Mouse (Mus musculus): Measurements from ENCODE around the gene Nog.
A peak's percentile ranks its signal among the peaks of the same experiment; 100 is the strongest.

Gene Nog

GRCm38 (mm10) chr11:89302056-89302815 is at the start of gene Nog:
TSS of gene Nog (minus strand) at chr11:89302332.
- peak; percentile 40 for DNase-seq (ENCODE audit: low read depth, low spot score)

DNA sequence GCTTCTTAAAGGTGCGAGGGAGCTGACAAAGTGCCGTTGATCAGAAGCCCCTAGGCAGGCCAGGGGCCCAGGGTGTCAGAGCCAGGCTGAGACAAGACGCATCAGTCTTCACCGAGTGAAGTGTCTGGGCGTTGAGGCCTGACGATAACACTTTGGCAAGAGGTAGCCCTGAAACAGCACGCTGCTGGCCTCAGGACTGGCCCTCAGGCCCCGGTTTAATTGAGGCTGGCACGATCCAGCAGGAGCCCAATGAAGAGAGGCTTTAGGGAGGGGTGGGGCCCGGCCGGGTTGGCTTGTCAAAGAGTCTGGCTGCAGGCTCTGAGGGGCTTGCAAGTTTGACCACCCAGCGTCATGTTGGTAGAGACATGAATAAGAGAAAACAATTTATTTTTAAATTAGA is 38.1 kb upstream of the Nog start:
- DNase-seq (ENCODE audit: low read depth, low spot score) = no peak

DNA sequence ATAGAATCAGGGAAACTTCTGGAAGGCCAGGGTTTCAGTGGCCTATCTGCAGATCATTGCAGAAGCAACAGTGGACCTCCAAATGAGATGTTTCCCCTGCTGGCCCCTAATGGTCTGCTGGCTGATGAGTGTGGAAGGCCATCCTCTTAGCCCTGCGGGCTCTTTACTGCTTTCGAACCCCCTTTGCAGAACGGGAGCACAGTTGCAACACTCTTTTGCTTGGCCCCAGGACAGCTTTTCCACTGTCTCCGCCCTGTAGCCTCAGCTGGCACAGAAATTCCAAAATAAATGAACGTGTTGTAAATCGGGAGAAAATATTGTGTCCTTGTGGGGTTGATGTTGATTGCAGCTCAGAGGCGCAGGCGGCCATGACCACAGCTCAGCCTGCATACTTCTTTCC is 37.7 kb upstream of the Nog start:
- DNase-seq (ENCODE audit: low read depth, low spot score) = no peak

DNA sequence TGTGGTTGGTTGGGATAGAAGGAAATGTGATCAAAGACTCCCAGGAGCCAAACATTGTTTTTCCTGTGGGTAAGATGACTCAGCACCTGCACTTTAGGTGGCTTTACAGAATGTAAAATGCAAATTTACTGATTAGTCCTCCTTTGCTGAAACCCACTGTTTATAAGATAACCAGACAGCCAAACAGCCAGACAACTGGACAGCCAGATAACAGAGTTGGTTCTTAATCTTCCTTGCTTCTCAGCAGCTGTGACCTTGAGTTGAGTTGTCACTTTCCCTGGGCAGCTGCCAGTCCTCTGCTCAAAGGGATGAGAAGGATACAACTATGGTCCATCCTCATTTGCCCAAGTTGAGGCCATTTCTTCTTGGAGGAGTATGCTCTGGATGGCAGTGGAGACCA is 35.8 kb upstream of the Nog start:
- no peak for DNase-seq (ENCODE audit: low read depth, low spot score)

DNA sequence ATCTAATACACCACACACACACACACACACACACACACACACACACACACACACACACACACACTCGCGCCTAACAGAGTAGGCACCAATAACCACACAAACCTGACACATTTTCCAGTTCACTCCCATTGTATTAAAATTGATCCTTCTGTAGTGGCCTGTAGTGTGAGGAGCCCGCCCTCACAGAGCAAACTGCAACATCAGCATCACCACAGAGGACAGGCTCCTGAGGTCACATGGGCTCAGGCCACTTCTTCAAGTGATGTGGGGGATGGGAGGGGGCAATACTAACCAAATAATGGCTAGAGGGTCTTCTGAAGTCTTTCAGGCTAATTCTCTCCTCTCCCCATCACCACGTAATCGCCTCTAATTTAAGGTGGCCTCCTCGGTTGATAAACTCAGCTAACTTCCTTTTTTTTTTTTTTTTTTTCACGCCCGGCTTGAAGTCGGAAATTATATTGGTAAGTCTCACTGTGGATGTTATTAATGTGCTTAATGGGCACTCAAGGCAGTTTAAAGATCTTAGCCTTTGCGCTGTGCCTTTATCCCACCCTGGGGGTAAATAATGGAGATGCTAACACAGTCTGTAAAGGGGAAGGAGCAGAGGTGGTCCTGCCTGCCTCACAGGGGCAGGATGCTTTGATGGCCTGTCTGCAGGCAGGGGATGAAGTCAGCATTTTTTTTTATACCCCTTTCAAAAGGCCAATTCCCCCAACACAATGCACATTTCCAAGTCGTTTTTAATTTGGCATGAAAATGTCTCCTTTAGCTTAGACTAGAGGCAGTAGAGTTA is 25.2 kb upstream of the Nog start:
- no peak for DNase-seq (ENCODE audit: low read depth, low spot score)

DNA sequence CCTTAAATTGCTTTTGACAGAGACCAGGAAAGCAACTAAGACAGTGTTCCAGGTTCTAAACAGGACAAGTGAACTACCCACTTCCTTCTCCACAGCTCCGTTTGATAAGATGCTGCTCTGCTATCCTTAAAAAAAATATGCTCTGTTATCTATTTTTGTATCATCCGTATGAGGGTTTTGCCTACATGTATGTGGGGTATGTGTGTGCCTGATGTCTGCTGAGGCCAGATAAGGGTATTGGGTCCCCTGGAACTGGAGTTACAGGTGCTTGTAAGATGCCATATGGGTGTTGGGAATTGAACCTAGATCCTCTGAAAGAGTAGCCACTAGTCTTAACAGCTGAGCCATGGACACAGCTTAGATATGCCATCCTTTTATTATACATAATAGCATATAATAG is 19.6 kb upstream of the Nog start:
- no peak for DNase-seq (ENCODE audit: low read depth, low spot score)

- DNase-seq (ENCODE audit: low read depth, low spot score) = no peak
Observed at GRCm38 (mm10) chr11:89319675-89320074, 17.5 kb upstream of the Nog start.

GRCm38 (mm10) chr11:89318324-89318723 is 16.2 kb upstream of the Nog start:
- no peak for DNase-seq (ENCODE audit: low read depth, low spot score)

GRCm38 (mm10) chr11:89317757-89318156 is 15.6 kb upstream of the Nog start:
- no peak for DNase-seq (ENCODE audit: low read depth, low spot score)

DNA sequence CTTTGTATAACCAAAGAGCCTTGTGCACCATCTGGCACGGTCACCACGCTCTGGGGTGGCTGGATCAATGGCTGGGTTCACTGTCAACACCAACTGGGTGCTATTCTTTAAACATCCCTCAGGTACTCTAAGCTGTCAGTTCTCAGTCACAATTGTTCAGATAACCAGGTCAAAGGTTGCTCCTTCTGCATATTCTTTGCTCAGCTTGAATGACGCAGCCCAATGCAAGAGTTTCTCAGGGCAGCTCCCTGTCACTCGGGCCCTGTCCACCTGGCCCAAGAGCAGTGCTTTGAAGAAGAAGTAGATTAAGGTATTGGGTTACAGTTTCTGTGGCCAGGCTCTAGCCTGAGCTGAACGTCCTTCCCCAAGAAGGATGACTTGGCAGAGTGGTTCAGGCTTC is 12.2 kb upstream of the Nog start:
- DNase-seq (ENCODE audit: low read depth, low spot score) = no peak

GRCm38 (mm10) chr11:89312378-89312777 is 10.2 kb upstream of the Nog start:
- no peak for DNase-seq (ENCODE audit: low read depth, low spot score)

GRCm38 (mm10) chr11:89310217-89310616 is 8.1 kb upstream of the Nog start:
- no peak for DNase-seq (ENCODE audit: low read depth, low spot score)

- peak; percentile 84 for DNase-seq (ENCODE audit: low read depth, low spot score)
Observed at GRCm38 (mm10) chr11:89303421-89303820, 1.3 kb upstream of the Nog start.

GRCm38 (mm10) chr11:89302816-89303180 is 666 bp upstream of the Nog start:
- DNase-seq (ENCODE audit: low read depth, low spot score) = peak; percentile 31

GRCm38 (mm10) chr11:89301331-89302055 is 639 bp downstream of the Nog start:
- no peak for DNase-seq (ENCODE audit: low read depth, low spot score)

DNA sequence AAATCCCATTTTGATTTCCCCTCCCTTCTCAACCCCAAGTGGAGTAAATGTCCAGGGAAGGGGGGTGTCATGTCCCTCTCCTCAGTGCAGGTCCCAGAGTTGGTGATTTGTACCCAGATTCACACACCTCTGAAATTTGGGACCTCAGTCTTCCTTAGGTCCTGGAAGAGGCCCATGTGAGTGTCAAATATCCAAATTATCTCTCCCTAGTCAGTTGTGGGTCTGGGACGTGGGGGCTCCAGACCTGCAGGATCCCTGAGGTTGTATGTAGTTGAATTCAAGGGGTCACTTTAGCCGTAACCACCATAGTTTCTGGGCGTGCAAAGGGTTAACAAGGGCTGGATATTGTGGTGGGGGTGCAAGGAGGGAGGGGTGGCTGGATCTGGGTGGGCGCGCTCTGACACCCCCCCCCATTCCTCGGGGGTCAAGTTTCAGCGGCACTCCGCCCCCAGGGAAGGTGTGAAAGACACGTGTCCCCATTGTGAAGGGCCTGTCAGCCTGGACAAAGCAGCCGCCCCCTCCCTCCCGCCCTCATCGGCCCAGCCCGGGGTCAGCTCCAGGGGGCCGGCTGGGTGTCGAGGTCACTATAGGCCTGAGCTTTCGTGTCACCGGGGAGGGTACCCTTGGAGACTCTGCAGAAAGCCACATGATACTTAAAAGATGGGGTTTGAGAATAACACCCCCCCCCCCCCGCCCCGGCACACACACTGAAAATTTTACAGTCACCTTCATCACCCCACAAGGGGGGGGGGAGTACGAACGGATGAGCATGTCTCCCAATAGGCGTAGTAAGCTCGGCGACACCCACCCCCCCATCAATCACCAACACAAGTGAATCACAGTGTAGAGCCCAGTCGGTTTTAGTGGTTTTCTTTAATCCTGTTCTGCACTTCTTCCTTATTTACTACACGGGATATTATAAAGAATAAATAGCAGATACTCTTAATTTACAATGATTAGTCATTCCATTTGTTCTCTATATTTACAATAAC is 2.1 kb downstream of the Nog start:
- DNase-seq (ENCODE audit: low read depth, low spot score) = no peak

DNA sequence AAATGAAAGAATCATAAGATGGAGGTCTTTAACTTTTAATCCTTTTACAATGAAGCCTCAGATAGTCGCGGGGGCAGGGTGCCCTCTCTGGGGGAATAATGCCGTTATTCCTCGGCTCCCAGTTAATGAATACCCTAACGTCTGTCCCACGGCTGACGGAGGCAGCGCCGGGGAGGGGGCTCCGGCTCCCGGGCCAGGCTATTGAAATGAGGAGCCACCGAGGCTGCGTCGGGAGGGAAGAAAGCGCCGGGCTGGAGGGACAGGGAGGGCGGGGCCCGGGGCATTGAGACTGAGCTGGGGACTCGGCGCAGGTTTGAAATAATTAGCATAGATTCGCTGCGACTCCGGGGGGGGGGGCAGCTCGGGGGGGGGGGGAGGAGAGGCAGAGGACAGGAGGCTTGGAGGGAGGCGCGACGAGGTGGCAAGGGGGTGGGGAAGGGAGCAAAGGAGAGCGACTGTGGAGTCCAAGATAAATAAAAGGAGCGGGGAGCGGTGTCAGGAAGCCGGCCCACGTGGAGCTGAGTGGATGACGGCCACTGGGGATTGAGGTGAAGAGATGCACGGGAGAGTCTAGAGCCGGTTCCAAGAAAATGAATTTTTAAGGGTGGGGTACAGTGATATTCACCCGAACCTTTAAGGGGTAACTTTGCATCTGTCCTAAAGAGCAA is 2.9 kb downstream of the Nog start:
- no peak for DNase-seq (ENCODE audit: low read depth, low spot score)

DNA sequence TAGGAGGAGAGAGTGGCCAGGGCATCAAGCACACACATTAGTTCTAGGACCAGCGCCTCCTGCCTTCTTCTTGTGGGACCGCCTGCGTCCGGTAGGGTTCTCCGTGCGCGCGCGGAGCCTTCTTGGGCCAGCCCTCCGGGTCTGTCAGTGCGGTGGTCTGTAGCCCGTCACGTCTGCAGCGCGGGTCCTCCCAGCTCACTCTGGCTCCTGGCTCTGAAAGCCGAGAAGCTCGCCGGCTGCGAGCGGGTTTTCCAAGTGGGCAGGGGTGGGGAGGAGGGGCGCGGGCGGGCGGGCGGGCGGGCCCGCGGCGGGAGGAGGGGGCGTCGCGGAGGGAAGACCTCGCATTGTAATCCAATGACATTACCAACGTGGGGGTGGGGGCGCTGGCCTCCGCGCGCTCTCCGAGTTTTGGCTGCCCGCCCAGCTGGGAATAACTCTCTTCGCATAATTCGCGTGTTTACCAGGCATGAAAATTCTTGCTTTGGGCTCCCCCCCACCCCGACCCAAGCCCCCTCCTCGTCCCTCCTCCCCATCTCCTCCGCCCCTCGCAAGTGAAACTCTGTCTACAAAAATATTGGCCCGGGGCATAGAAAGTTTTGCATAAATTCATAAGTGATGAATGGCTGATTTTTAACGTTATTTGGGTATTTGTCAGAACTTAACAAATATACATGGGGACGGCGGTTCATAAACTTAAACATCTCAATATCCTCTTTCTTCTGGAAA is 3.7 kb downstream of the Nog start:
- peak; percentile 32 for DNase-seq (ENCODE audit: low read depth, low spot score)

GRCm38 (mm10) chr11:89297521-89297920 is 4.6 kb downstream of the Nog start:
- DNase-seq (ENCODE audit: low read depth, low spot score) = no peak

- no peak for DNase-seq (ENCODE audit: low read depth, low spot score)
Observed at GRCm38 (mm10) chr11:89269809-89270361, 32.2 kb downstream of the Nog start.
